ENCODE assay signal across 8 mouse cellular contexts in the genomic region with DNA sequence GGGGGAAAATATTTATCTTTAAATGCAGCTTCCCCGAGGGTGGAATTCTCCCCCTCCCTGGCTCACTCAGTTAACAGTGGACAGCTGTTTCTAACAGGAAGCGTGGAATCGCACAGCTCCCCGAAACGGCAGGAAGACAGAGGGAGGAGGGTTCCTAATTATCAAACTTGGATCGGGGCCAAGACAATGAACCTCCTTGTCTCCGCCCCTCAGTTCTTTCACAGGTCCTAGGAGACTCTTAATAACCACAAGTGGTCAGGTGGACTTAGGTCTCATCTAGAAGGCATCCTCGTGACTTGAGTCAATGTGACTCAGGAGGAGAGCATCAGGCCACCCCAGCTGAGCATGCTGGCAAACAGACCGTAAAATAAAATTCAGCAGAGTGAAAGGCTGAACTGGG. TPM values are rescaled to one million over a fixed set of nuclear protein-coding genes. Genes with fewer than 3 reads are reported as not detected.
DNase-seq lines count a peak whose midpoint lies in the region; ATAC-seq lines count a peak whose summit lies in the region.

No protein-coding gene starts in this region.

- intact Hi-C loops in heart, postnatal 25 days (cut with DNase I) = no loop called here

- no peaks in the 10 kb centered on the region for H3K36me3 ChIP-seq in forebrain, embryonic 11.5 days (ENCODE audit: control insufficient read depth, insufficient read depth, low read length)
- H3K36me3 ChIP-seq in megakaryocyte, embryonic 14.5 days (replicated peaks; ENCODE audit: low read length) = no peaks in the 10 kb centered on the region

- no peak overlapping the region for H3K9ac ChIP-seq in forebrain, embryonic 11.5 days (ENCODE audit: low read length)

- DNase-seq in adrenal gland, postnatal 14 days = peak; percentile 45
- no peak for DNase-seq in adrenal gland, adult 2 months
- DNase-seq in forebrain, embryonic 11.5 days (ENCODE audit: low spot score) = no peak
- peak; percentile 32 for DNase-seq in heart, postnatal 25 days (ENCODE audit: low spot score)
- peak; percentile 52 for DNase-seq in large intestine, adult 2 months (ENCODE audit: low read depth, low spot score)
- no peak for DNase-seq in right cerebral cortex, adult 18-20 months

- no peak overlapping the region for H3K4me3 ChIP-seq in forebrain, embryonic 11.5 days (ENCODE audit: low read depth, low read length)
- H3K4me3 ChIP-seq in megakaryocyte, embryonic 14.5 days (replicated peaks) = peak overlapping the region; percentile 86

- no peaks in the 10 kb centered on the region for H3K27me3 ChIP-seq in forebrain, embryonic 11.5 days (ENCODE audit: control insufficient read depth, insufficient read depth, low read length)
- H3K27me3 ChIP-seq in megakaryocyte, embryonic 14.5 days (replicated peaks) = peaks cover 14% of the 10 kb centered on the region

- H3K27ac ChIP-seq in forebrain, embryonic 11.5 days (ENCODE audit: low read depth, low read length) = peak overlapping the region; percentile 15; the same call in 1 of the 2 replicates

- peaks cover 4% of the 10 kb centered on the region; the same call in 1 of the 2 replicates for H3K4me1 ChIP-seq in forebrain, embryonic 11.5 days (replicated peaks; ENCODE audit: control insufficient read depth, insufficient read depth, low read length)
- H3K4me1 ChIP-seq in megakaryocyte, embryonic 14.5 days = peaks cover 57% of the 10 kb centered on the region

- H3K9me3 ChIP-seq in forebrain, embryonic 11.5 days (ENCODE audit: control insufficient read depth, low read length) = no peaks in the 10 kb centered on the region
- H3K9me3 ChIP-seq in megakaryocyte, embryonic 14.5 days = no peaks in the 10 kb centered on the region

- 20% methylated on average over 9 of the region's 9 CpGs for WGBS in forebrain, embryonic 11.5 days
- WGBS in large intestine, adult 2 months = 4% methylated on average over 9 of the region's 9 CpGs

- H3K4me2 ChIP-seq in forebrain, embryonic 11.5 days (ENCODE audit: low read depth, low read length, severe bottlenecking) = 0 out of 2 replicates have a peak overlapping the region, but pooled peaks have one; percentile 0

- peak; percentile 30; the same call in 1 of the 2 replicates for ATAC-seq in forebrain, embryonic 11.5 days (replicated peaks; ENCODE audit: low FRiP score)
- ATAC-seq in inflammation-experienced regulatory T-cells, adult 6 months = no peak

RNA-seq across cellular contexts. Expression of a gene that starts 8.7 kb away (rescaled TPM):
- total RNA-seq in adrenal gland, postnatal 14 days (2021) = 108 and 131 TPM in 2 replicates
- 100 to 1,000 TPM; 104 to 105 TPM for total RNA-seq in adrenal gland, adult 2 months (2021)
- 81.0 and 112 TPM in 2 replicates for polyA plus RNA-seq in adrenal gland, adult 2 months (2012; rRNA removed)
- 51.6 and 56.2 TPM in 2 replicates for polyA plus RNA-seq in forebrain, embryonic 11.5 days (2014; fragmentation: Nextera tagmentation; extraction: Ambion mirVana)
- 10 to 100 TPM; 37.8 to 51.5 TPM for total RNA-seq in heart, postnatal 25 days (2021)
- polyA plus RNA-seq in large intestine, adult 2 months (2012; rRNA removed) = 29.4 and 33.5 TPM in 2 replicates
- polyA plus RNA-seq in megakaryocyte, embryonic 14.5 days (2012; ENCODE audit: insufficient read depth, low replicate concordance) = 39.0 and 101 TPM in 2 replicates
- polyA plus RNA-seq in inflammation-experienced regulatory T-cells, adult 6 months (2017; shearing (Covaris generic)) = 10 to 100 TPM; 10.1 to 32.0 (median 28.4) TPM

RNA-seq across cellular contexts. Expression of a gene that starts 36.2 kb away (rescaled TPM):
- total RNA-seq in adrenal gland, postnatal 14 days (2021) = 426 and 444 TPM in 2 replicates
- 100 to 1,000 TPM; 381 to 501 TPM for total RNA-seq in adrenal gland, adult 2 months (2021)
- polyA plus RNA-seq in adrenal gland, adult 2 months (2012; rRNA removed) = 425 and 428 TPM in 2 replicates
- polyA plus RNA-seq in forebrain, embryonic 11.5 days (2014; fragmentation: Nextera tagmentation; extraction: Ambion mirVana) = 1,858 and 1,977 TPM in 2 replicates
- total RNA-seq in heart, postnatal 25 days (2021) = 100 to 1,000 TPM; 119 to 136 TPM
- 341 and 516 TPM in 2 replicates for polyA plus RNA-seq in large intestine, adult 2 months (2012; rRNA removed)
- polyA plus RNA-seq in megakaryocyte, embryonic 14.5 days (2012; ENCODE audit: insufficient read depth, low replicate concordance) = 2,192 and 2,220 TPM in 2 replicates
- polyA plus RNA-seq in inflammation-experienced regulatory T-cells, adult 6 months (2017; shearing (Covaris generic)) = 100 to 1,000 TPM; 503 to 566 (median 560) TPM

Comparison
In these comparisons a context has a peak if more than half of its experiments do, and no peak if none do; other contexts are left out.
1. DNase-seq: peak in adrenal gland, postnatal 14 days (single experiment), heart, postnatal 25 days (single experiment) and large intestine, adult 2 months (single experiment); none in adrenal gland, adult 2 months (single experiment), forebrain, embryonic 11.5 days (single experiment) and right cerebral cortex, adult 18-20 months (single experiment).